Mouse (Mus musculus): Measurements from ENCODE around the gene Gm10799.
"Not testable (repeated sequence)": the region's sequence is repeated elsewhere in the genome, so short reads cannot be mapped to it uniquely, and the experiment has no call there.

The Gm10799 gene

GRCm38 (mm10) chr2:104068450-104068849 is at the start of gene Gm10799:
TSS of gene Gm10799 (minus strand) at chr2:104068550.
- not testable (repeated sequence) for DNase-seq (ENCODE audit: low spot score)

GRCm38 (mm10) chr2:104117173-104117572 is 48.8 kb upstream of the Gm10799 start:
- DNase-seq (ENCODE audit: low spot score) = not testable (repeated sequence)

- DNase-seq (ENCODE audit: low spot score) = no peak
Measured at GRCm38 (mm10) chr2:104114898-104115297, 46.5 kb upstream of the Gm10799 start.

GRCm38 (mm10) chr2:104113563-104113962 is 45.2 kb upstream of the Gm10799 start:
- DNase-seq (ENCODE audit: low spot score) = not testable (repeated sequence)

GRCm38 (mm10) chr2:104111170-104111797 is 42.9 kb upstream of the Gm10799 start:
- not testable (repeated sequence) for DNase-seq (ENCODE audit: low spot score)

GRCm38 (mm10) chr2:104110031-104110430 is 41.7 kb upstream of the Gm10799 start:
- DNase-seq (ENCODE audit: low spot score) = no peak

- no peak for DNase-seq (ENCODE audit: low spot score)
Measured at GRCm38 (mm10) chr2:104109528-104109927, 41.2 kb upstream of the Gm10799 start.

- DNase-seq (ENCODE audit: low spot score) = not testable (repeated sequence)
Measured at GRCm38 (mm10) chr2:104109021-104109420, 40.7 kb upstream of the Gm10799 start.

- no peak for DNase-seq (ENCODE audit: low spot score)
Measured at GRCm38 (mm10) chr2:104104800-104105199, 36.5 kb upstream of the Gm10799 start.

GRCm38 (mm10) chr2:104099946-104100345 is 31.6 kb upstream of the Gm10799 start:
- DNase-seq (ENCODE audit: low spot score) = no peak

GRCm38 (mm10) chr2:104099231-104099585 is 30.9 kb upstream of the Gm10799 start:
- no peak for DNase-seq (ENCODE audit: low spot score)

GRCm38 (mm10) chr2:104098529-104099230 is 30.3 kb upstream of the Gm10799 start:
- no peak for DNase-seq (ENCODE audit: low spot score)

- not testable (repeated sequence) for DNase-seq (ENCODE audit: low spot score)
Measured at GRCm38 (mm10) chr2:104097396-104097795, 29.0 kb upstream of the Gm10799 start.

GRCm38 (mm10) chr2:104096796-104097195 is 28.4 kb upstream of the Gm10799 start:
- DNase-seq (ENCODE audit: low spot score) = not testable (repeated sequence)

GRCm38 (mm10) chr2:104096256-104096655 is 27.9 kb upstream of the Gm10799 start:
- DNase-seq (ENCODE audit: low spot score) = no peak

GRCm38 (mm10) chr2:104095741-104096213 is 27.4 kb upstream of the Gm10799 start, which contains the start of gene Cd59a:
TSS of gene Cd59a (plus strand) at chr2:104095801.
- DNase-seq (ENCODE audit: low spot score) = peak; percentile 71

GRCm38 (mm10) chr2:104093305-104093704 is 25.0 kb upstream of the Gm10799 start:
- no peak for DNase-seq (ENCODE audit: low spot score)

GRCm38 (mm10) chr2:104087562-104087961 is 19.2 kb upstream of the Gm10799 start:
- not testable (repeated sequence) for DNase-seq (ENCODE audit: low spot score)

GRCm38 (mm10) chr2:104084027-104084426 is 15.7 kb upstream of the Gm10799 start:
- not testable (repeated sequence) for DNase-seq (ENCODE audit: low spot score)

GRCm38 (mm10) chr2:104082474-104082873 is 14.1 kb upstream of the Gm10799 start:
- DNase-seq (ENCODE audit: low spot score) = no peak

GRCm38 (mm10) chr2:104081436-104082050 is 13.2 kb upstream of the Gm10799 start:
- not testable (repeated sequence) for DNase-seq (ENCODE audit: low spot score)

GRCm38 (mm10) chr2:104078285-104078684 is 9.9 kb upstream of the Gm10799 start:
- not testable (repeated sequence) for DNase-seq (ENCODE audit: low spot score)

GRCm38 (mm10) chr2:104069704-104070185 is 1.4 kb upstream of the Gm10799 start, which contains the start of gene Cd59b:
TSS of gene Cd59b (plus strand) at chr2:104069849.
- DNase-seq (ENCODE audit: low spot score) = peak; percentile 24
